Mouse (Mus musculus): ENCODE results near the gene Lrrc57.
"Not testable (repeated sequence)": the region's sequence is repeated elsewhere in the genome, so short reads cannot be mapped to it uniquely, and the experiment has no call there.

The Lrrc57 gene

DNA sequence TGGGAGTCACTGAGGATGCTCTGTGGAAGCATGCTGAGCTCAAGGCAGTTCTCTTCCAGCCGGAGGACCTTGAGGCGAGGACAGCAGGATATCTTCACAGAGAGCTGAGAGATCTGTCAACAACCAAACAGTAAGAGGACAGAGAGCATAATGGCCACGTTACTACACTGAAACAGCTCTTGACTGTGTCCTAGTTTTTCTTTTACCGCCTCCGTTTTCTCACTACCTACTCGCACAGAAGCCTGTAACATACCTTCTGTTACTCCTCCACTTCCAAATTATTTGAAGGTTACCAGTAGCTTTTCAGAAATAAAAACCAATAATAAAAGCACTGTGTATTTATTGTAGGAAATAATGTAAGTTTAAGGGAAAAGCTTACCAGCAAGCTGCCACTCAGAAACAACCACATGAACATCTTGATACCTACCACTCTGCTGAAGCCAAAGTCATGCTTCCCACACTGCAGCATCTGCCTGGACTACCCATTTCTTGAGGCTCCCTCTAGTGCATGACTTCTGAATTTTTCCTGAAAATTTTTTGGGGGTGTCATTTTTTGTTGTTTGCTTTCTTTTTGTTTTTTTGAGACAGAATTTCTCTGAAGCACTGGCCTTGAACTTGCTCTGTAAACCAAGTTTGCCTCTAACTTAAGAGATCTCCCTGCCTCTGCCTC is 3.2 kb downstream of the Lrrc57 start:
- no peak for DNase-seq (ENCODE audit: low read depth, low spot score)

DNA sequence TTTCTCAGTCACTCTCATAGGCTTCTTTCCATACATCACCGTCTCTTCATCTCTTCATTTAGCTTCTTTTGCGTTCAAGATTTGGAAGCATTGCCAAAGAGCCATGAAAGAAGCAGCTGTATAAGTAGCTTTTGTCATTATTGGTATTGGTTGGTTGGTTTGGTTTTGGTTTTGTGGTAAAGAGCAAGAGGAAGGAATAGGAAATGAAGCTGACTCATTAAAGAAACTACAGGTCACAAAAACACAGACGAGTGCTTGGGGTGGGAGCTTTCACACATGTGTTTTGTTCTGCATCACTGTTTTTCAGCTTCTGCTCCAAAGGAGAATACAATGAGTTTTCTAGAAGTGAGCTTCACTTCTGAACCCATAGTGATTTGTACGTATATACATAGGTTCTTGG is 9.8 kb downstream of the Lrrc57 start:
- no peak for DNase-seq (ENCODE audit: low read depth, low spot score)

DNA sequence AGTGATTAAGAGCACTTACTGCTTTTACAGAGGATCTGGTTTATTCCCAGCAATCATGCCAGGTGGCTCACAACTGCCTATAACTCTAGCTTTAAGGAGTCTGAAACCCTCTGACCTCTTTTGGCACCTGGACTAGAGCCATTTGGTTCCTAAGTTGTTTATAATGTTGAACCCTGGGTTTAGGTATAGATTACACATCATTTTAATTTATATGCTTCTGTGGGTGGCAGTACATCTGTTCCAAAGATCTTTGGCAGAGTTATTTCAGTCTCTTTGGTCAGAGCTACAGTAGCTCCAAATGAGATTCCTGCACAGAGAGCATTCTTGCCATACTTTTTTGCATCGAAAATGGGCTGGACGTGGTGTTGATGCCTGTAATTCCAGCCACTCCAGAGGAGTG is 11.6 kb downstream of the Lrrc57 start:
- DNase-seq (ENCODE audit: low read depth, low spot score) = no peak

DNA sequence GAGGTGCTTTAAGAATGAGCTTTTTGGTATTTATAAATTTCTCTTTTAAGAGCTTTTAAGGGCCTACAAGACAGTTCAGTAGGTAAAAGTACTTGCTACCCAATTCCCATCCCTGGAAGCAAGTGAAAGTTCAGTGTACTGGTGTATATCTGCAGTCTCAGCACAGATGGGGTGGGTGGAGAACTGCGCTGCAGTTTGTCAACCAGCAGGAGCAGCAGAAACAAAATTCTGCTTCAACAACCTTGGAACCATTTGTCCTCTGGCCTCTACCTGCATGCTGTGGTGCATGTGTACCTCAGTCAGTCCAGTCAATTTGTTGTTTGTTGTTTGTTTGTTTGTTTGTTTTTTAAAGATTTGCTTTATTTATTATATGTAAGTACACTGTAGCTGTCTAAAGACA is 17.1 kb downstream of the Lrrc57 start:
- DNase-seq (ENCODE audit: low read depth, low spot score) = peak; percentile 21

DNA sequence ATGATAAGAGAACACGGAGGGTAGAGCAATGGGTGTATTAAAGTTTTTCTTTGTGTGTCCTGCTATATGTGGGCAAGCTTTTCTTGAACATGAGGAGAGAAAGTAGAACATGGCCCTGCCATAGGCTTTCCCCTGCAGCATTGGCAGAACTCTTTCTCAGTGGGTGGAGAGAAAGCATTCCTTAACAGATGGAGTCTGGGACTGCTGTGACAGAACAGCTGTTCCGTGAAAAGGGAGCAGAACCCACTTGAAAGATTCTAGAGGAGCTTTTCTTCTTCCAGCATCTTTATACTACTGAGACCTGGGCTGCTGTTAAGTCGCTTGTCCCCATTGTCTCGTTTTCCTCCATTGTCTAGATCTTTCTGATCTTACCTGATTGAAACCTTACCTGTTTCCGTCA is 19.6 kb downstream of the Lrrc57 start:
- no peak for DNase-seq (ENCODE audit: low read depth, low spot score)

DNA sequence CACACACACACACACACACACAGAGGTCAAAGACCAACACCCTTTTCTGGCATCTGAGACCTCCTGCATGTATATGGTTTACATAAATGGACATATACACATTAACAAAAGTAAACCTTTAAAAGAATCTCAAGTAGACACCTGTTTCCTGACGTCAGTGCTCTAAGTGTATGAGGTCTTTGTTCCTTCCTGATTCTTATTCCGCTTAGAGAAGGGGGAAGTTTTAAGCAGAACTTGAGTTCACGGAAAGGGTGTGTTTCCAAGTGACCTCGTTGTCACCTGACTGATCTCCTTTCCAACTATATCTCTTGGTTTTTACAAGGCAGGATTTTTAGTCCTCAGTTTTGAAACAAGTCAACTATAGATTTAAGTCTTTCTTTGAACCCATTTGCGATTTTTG is 31.0 kb downstream of the Lrrc57 start:
- DNase-seq (ENCODE audit: low read depth, low spot score) = peak; percentile 26

DNA sequence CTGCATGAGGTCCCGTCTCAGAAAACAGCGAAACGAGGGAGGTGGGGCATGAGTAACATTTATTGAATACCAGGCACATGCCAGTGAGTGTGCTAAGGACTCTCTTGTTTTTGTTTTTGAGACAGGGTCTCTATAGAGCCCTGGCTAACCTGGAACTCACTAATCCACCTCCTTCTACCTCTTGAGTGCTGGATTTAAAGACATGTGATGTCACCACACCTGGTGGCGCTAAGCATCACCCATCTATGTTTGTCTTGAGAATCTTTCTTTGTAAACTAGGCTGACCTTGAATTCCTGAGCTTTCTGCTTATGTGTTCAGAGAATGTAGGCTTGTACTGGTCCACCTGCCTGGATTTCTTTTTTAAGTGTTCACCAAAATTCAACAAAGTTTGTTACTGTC is 31.5 kb downstream of the Lrrc57 start:
- peak; percentile 13 for DNase-seq (ENCODE audit: low read depth, low spot score)

DNA sequence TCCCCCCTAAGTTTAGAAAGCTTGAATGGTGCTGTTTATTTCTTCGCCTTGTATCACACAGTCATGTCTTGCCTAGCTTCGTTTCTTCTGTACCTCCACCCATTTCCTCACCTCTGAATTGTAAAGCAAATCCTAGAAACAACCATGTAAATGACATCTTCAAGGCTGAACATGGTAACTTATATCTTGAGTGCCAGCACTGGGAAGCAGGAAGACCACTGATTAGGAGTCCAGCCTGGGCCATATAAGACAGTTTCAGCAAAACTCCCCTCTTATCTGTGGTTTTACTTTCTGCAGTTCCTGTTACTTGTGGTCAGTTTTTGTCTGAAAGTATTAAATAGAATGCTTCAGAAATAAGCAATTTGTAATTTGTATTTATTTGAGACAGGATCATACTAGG is 33.3 kb downstream of the Lrrc57 start:
- no peak for DNase-seq (ENCODE audit: low read depth, low spot score)

DNA sequence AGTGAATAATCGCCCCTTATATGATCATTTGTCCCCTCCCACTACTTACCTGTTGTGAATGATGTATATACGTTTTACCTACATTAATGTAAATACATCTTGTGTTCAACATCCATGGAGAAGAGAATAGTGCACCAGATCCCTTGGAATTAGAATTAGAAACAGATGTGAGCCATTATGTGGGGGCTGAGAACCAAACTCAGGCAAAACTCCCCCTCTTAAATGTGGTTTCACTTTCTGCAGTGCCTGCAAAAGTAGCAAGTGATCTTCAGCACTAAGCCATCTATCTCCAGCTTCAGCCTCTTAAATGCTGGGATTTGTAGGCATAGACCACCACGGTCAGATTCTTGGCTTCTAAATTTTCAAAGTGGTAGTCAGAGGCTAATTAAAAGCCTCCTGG is 34.2 kb downstream of the Lrrc57 start:
- no peak for DNase-seq (ENCODE audit: low read depth, low spot score)

DNA sequence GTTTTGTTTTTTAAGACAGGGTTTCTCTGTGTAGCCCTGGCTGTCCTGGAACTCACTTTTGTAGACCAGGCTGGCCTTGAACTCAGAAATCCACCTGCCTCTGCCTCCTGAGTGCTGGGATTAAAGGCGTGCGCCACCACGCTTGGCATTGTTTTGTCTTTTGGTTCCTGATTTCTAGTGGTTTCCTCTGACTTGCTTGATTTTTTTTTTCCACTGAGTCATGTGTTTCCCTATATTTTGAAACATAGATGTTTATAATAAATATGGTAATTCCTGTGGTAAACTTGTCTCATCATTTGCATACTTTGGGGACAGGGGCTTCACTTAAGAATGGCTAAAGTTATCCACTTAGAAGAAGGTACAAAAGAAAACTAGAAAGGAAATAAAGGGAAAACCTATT is 37.2 kb downstream of the Lrrc57 start:
- DNase-seq (ENCODE audit: low read depth, low spot score) = not testable (repeated sequence)

DNA sequence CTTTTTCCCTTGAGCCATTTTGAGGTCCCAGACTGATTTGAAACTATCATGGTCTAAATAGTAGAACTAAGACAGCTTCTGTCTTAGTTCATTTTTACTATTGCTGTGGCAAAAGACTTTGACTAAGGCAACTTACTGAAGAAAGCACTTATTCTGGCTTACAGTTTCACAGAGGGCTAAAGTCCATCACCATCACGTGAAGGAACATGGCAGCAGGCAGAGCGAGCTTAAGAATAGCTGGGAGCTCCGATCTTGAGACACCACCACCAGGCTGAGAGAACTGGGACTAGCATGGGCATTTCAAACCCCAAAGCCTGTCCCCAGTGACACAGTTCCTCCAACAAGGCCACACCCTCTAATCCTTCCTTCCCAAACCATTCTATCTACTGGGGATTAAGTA is 38.2 kb downstream of the Lrrc57 start:
- DNase-seq (ENCODE audit: low read depth, low spot score) = no peak

DNA sequence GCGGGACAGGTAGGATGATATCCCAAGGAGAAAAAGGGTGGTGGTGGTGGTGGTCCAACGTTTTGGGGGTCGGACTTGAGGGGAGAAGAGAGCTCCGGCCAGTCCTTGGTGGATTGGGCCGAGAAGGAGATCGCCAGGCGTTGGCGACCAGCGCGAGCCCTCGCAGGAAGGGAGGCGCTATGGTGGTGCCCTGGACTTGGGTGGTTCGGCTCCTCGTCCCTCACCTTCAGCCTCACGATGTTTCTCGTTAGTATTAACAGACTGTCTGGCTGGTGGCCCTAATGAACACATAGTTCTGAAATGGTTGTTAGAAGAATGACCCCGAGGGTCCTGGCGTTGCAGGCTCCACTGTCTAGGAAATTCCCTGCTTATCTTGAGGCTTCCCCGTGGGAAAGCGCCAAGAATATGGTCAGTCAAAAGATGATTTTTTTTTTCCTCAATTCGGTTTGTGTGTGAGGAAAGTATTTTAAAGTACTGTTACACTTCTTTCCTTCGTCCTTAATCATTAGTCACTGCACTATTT is 41.5 kb downstream of the Lrrc57 start:
- DNase-seq (ENCODE audit: low read depth, low spot score) = no peak

DNA sequence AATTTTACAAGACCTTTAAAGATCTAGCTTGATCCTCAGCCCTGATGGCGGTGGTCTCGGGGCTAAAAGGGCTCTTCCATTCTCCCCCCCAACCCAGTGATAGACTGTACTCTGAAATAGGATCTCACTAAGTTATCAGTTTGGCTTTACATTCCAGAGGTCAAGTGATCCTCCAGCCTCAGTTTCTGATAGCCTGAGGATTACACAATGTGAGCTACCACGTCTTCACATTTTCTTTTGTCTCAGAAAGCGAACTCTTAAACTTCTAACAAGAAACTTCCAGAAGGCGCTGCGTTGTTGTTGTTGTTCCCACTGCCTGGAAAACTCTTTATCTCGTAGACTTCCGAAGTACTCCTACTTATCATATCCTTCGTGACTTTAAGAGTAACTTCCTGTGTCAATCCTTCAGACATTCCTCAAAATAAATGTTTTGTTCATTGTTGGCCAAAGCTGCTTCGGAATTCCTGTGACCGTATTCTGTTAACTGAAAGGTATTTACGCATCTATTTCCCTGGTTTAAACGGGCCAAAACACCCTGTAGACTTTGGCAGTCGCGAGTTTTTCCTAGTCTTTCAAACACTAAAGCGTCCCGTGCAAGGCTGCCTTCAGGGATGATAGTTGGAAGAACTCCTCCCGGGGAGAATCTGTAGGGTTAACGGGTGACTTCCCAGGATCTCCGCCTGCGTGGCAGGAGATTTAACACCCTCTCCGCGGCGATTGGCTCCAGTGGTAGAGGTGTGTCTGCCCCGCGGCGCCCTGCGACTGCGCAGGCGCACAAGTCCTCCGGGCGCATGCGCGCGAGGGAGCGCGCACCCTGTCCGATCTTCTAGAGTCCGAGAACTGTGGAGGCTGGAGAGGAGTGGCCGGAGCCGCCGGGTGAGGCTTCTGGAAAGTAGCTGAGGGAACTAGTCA is 42.2 kb downstream of the Lrrc57 start, which contains the start of gene Snap23:
TSS of gene Snap23 (plus strand) at position 786 of the 912 bp plus-strand sequence.
- peak; percentile 95 for DNase-seq (ENCODE audit: low read depth, low spot score)

DNA sequence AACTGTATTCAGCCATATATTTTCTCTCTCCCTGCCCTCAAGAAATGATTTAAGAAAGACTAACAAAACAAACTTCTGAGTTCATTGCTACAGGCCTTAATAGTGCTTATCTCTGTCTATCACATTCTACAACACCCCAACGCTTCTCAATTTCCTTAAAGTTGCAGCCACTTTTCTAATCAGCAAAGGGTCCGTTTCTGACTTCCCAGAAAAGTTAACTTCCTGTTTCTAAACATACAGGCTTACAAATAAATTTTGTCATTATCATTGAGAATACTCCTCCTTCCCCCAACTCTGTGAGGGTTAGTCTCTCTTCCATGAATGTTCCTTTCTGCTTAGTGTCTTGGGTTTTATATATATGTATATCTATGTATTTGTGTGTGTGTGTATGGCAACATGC is 44.0 kb downstream of the Lrrc57 start:
- DNase-seq (ENCODE audit: low read depth, low spot score) = no peak

DNA sequence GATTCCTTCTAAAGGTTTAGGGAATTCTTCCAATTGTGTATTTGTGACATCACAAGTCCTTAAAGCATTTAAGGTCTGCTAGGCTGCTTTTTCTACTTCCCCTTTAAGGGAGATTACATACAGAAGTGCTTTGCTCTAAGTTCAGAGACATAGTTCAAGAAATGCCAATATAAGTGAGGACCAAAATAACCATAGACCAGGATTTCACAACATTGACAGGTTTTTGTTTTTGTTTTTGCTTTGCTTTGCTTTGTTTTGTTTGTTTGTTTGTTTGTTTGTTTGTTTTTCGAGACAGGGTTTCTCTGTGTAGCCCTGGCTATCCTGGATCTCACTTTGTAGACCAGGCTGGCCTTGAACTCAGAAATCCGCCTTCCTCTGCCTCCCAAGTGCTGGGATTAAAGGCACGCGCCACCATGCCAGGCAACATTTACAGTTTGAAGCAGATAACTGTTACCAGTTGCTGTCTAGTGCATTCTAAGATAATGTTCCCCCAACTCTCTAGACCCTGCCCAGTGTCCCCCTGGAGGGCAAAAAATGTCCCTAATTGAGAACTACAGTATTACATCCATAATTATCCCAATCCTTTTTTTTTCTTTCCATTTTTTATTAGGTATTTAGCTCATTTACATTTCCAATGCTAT is 44.7 kb downstream of the Lrrc57 start:
- not testable (repeated sequence) for DNase-seq (ENCODE audit: low read depth, low spot score)

DNA sequence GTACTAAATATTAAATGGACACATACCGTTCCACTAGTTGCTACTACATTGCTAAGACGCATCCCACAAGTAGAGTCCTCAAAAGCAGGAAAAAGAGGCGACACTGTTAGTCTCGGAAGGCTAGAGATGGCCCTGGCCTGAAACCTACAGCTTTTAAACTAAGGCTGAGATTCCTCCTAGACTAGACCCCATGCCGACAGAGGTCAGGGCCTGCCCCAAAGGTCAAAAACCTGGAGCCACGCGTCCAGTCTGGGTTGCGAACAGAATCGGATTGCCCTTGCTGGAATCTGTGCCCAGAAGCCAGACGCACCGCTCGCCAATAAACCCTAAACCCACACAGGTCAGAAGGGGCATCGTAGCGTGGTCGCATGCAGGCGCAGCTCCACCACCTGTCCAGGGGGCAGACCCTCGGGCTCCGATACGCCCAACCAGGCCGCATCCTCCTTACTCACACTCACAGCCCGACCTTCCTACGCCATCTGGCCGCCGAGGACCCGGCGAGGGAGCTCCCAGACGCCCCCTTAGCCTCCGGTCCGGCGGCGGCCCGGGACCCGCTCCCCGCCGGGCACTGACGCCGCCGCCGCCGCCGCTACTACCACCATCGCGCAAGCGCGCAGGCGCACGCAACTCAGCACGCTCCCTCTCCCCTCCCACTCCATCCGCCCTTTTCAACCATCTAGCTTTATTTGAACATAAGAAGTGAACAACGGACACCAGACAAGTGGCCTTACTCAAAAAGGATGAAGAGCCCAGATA is 45.9 kb downstream of the Lrrc57 start, which contains the start of gene Zfp106:
TSS of gene Zfp106 (minus strand) at position 609 of the 756 bp plus-strand sequence.
- peak; percentile 93 for DNase-seq (ENCODE audit: low read depth, low spot score)

DNA sequence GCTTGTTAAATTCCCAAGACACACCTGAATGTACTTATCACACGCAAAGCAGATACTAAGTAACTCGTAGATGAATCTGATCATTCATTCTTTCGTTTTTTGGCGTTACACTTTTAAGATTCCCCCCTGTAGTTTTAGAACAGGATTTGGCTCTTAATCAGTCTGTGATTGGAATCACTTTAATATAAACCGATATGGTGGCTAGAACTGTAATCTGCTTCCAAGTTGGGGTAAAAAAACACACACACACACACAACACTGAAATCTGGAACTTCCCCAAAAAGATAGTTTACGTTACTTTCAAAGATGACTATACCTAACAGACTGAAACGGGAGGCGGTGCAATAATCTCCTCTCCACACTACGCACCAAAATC is 46.5 kb downstream of the Lrrc57 start:
- DNase-seq (ENCODE audit: low read depth, low spot score) = no peak

DNA sequence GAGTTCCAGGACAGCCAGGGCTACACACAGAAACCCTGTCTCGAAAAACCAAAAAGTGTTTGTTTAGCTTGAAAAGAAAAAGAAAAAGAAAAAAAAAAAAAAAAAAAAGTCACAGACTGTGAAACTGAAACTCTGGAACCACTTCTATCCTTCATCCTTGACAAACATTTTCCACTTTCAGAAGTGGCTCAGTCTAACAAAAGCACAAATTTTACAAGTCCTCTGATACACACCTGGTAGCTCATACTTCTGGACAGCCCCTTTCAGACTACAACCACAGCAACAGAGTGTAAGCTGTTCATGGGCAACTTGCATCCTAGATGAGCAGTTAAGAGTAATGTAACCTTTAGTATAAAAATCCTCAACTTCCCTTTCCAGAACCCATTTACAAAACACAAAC is 47.8 kb downstream of the Lrrc57 start:
- DNase-seq (ENCODE audit: low read depth, low spot score) = no peak

DNA sequence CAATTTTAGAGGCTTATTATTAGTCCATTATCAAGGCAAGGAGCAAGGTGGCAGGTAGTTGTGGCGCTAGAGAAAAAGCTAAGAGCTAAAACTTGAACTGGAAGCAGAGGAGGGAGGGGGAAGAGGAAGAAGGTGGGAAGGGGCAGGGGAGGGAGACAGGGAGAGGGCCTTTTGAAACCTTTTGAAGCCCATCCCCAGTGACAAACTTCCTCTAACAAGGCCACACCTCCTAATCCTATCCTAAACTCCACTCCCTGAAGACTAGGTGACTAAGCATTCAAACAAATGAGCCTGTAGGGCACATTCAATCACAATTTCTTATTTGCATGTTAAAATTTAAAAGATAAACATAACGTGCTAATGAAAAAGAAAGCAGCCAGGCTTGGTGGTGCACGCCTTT is 50.5 kb downstream of the Lrrc57 start:
- DNase-seq (ENCODE audit: low read depth, low spot score) = peak; percentile 51

DNA sequence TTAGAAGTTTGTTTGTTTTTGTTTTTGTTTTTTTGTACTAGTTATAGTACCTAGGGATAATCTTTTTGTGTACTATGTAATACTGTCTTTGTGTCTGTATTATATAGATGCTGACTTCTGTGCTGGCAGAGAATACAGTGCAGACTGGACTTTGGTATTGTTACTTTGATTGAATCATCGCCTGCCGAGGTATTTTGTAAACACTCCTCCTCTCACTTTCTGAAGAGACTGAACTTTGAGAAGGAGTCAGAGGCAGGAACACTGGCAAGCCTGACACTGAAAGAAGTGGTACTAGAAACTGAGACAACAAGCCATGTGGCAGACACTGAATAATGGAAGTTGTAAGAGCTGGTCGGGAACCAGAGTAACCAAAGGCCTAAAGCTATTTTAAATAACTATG is 52.5 kb downstream of the Lrrc57 start:
- no peak for DNase-seq (ENCODE audit: low read depth, low spot score)

Measured in ES-CJ7 (cell line).